Comparison of ENCODE assay signal across 18 mouse cellular contexts in the genomic region with DNA sequence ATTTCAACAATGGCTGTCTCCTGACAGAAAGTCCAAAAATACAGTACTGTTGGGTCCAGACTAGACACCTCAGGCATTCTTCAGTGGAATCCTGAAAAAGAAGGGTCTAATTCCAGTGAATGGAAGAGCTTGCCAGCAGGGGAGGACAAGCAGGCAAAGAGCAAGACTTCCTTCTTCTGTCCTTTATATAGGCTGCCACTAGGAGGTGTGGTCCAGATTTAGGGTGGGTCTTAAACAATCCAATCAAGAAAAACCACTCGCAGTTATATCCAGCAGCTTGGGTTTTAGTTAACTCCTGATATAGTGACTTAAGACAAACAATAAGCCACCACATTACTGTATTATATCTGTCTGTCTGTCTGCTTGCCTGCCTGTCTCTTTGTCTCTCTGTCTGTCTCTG. TPM values are rescaled to one million over a fixed set of nuclear protein-coding genes. Genes with fewer than 3 reads are reported as not detected.
DNase-seq lines count a peak whose midpoint lies in the region; ATAC-seq and TF ChIP-seq lines count a peak whose summit lies in the region.
"Had no signal": no experiment of that assay in that cellular context is flagged by ENCODE, and none has a peak within 500 bp of the region (broad histone marks: within the 10 kb centered on the region; RNA-seq: fewer than 3 reads in every experiment).

No protein-coding gene starts in this region.

- TF ChIP-seq POLR2A in MEL (IDR thresholded peaks at IDR 0.05; ENCODE audit: control insufficient read depth in 1 of 2, insufficient read depth in 1 of 2, low read depth in 1 of 2, low read length in 2 of 2, poor library complexity in 1 of 2): no peak

- no peaks in the 10 kb centered on the region for H3K9me3 ChIP-seq in MEL (replicated peaks; ENCODE audit: insufficient read depth, low read length)
- no peaks in the 10 kb centered on the region for H3K9me3 ChIP-seq in hindbrain, embryonic 13.5 days
- H3K9me3 ChIP-seq: embryonic facial prominence, embryonic 13.5 days; limb, embryonic 15.5 days had no signal

- H3K27me3 ChIP-seq in MEL (ENCODE audit: control insufficient read depth in 1 of 2, insufficient read depth in 2 of 2, low read length in 2 of 2): no peaks in the 10 kb centered on the region
- H3K27me3 ChIP-seq in hindbrain, embryonic 13.5 days: no peaks in the 10 kb centered on the region
- H3K27me3 ChIP-seq: embryonic facial prominence, embryonic 13.5 days; limb, embryonic 15.5 days had no signal

- H3K4me1 ChIP-seq in MEL (ENCODE audit: control insufficient read depth in 1 of 2, insufficient read depth in 2 of 2, low read length in 2 of 2): no peaks in the 10 kb centered on the region
- no peaks in the 10 kb centered on the region for H3K4me1 ChIP-seq in hindbrain, embryonic 13.5 days (replicated peaks)
- H3K4me1 ChIP-seq: embryonic facial prominence, embryonic 13.5 days; limb, embryonic 15.5 days had no signal

- no peak for TF ChIP-seq RAD21 in MEL (IDR thresholded peaks at IDR 0.05; ENCODE audit: low read depth, low read length)

- ATAC-seq in inflammation-experienced regulatory T-cells, adult 6 months: peak; percentile 32
- no peak for ATAC-seq in hindbrain, embryonic 13.5 days (ENCODE audit: low FRiP score)
- ATAC-seq: forebrain, embryonic 14.5 days had no signal

- TF ChIP-seq CTCF in left cerebral cortex, adult 2 months (IDR thresholded peaks at IDR 0.05): peak; percentile 3; the same call in 1 of the 2 replicates
- TF ChIP-seq CTCF in MEL (IDR thresholded peaks at IDR 0.05 in 2 of 3, conservative IDR thresholded peaks at IDR 0.05 in 1 of 3; ENCODE audit: control insufficient read depth in 1 of 3, insufficient read depth in 1 of 3, low read depth in 2 of 3, low read length in 3 of 3, poor library complexity in 1 of 3, severe bottlenecking in 1 of 3): peak in 2 of 3 experiments; percentile 17 to 27; a peak in 1 of 6 replicates

- no peak for DNase-seq in left cerebral cortex, adult 2 months (ENCODE audit: extremely low spot score in 1 of 2, low spot score in 2 of 2)
- DNase-seq in left cerebral cortex, adult 9 months (ENCODE audit: low spot score in 2 of 2): no peak
- peak; percentile 16 to 19 for DNase-seq in B cell, adult 2 months
- peak; percentile 74 for DNase-seq in MEL (ENCODE audit: low read depth, low spot score)
- DNase-seq in urinary bladder, postnatal 14 days (ENCODE audit: low spot score): no peak
- no peak for DNase-seq in adipocyte (ENCODE audit: low spot score)
- DNase-seq: cerebellum, adult 8-10 months; kidney, adult 8-10 months had no signal

- H3K79me2 ChIP-seq in MEL (ENCODE audit: control insufficient read depth, insufficient read depth, low read length, poor library complexity): no peaks in the 10 kb centered on the region

- no peak overlapping the region for H3K27ac ChIP-seq in left cerebral cortex, adult 2 months
- H3K27ac ChIP-seq in MEL (ENCODE audit: control insufficient read depth, low read depth, low read length): no peak overlapping the region
- H3K27ac ChIP-seq in hindbrain, embryonic 13.5 days: no peak overlapping the region
- H3K27ac ChIP-seq: embryonic facial prominence, embryonic 13.5 days; limb, embryonic 15.5 days had no signal

- TF ChIP-seq EP300 in MEL (IDR thresholded peaks at IDR 0.05; ENCODE audit: low read depth in 1 of 2, low read length in 2 of 2): no peak

- intact Hi-C loops in left cerebral cortex, adult 2 months (cut with DNase I): loop anchor here (2.0 kb wide), 1 partner anchor 61 kb away; no protein-coding TSS in a partner anchor

- H3K4me2 ChIP-seq in hindbrain, embryonic 13.5 days: no peak overlapping the region
- H3K4me2 ChIP-seq: embryonic facial prominence, embryonic 13.5 days; limb, embryonic 15.5 days had no signal

- H3K4me3 ChIP-seq in left cerebral cortex, adult 2 months: no peak overlapping the region
- H3K4me3 ChIP-seq in MEL (ENCODE audit: control insufficient read depth in 1 of 2, insufficient read depth in 1 of 2, low read depth in 2 of 2, low read length in 2 of 2): no peak overlapping the region
- H3K4me3 ChIP-seq in hindbrain, embryonic 13.5 days: no peak overlapping the region
- H3K4me3 ChIP-seq: embryonic facial prominence, embryonic 13.5 days; limb, embryonic 15.5 days had no signal

- peaks cover 0 to 2% of the 10 kb centered on the region in 2 experiments; a peak in 1 of 4 replicates for H3K36me3 ChIP-seq in MEL (ENCODE audit: control insufficient read depth in 1 of 2, insufficient read depth in 2 of 2, low read length in 2 of 2)
- H3K36me3 ChIP-seq in hindbrain, embryonic 13.5 days: peaks cover 20% of the 10 kb centered on the region

- 65% methylated on average over 1 of the region's 1 CpGs for WGBS in hindbrain, embryonic 13.5 days

- no peak overlapping the region for H3K9ac ChIP-seq in MEL (ENCODE audit: control insufficient read depth, low read depth, low read length, poor library complexity, severe bottlenecking)
- no peak overlapping the region for H3K9ac ChIP-seq in hindbrain, embryonic 13.5 days
- H3K9ac ChIP-seq: embryonic facial prominence, embryonic 13.5 days; limb, embryonic 15.5 days had no signal

TF ChIP-seq in MEL, 35 proteins besides CTCF, POLR2A, EP300 and RAD21:
- TF ChIP-seq ELF1 (IDR thresholded peaks at IDR 0.05; ENCODE audit: low read depth, low read length): no peak
- peak; percentile 17; the same call in 1 of the 2 replicates for TF ChIP-seq SMC3 (IDR thresholded peaks at IDR 0.05; ENCODE audit: low read depth, low read length)
- peak; percentile 93 for TF ChIP-seq TBP (IDR thresholded peaks at IDR 0.05; ENCODE audit: low read depth, low read length)

RNA-seq across cellular contexts. Expression of a gene that starts 10.2 kb away (rescaled TPM):
- under 1 TPM; 0.44 to 0.66 TPM for total RNA-seq in left cerebral cortex, adult 2 months (2021)
- 0.35 TPM in 1 of 2 replicates, not detected in the other for total RNA-seq in MEL (2012; rRNA removed)
- polyA plus RNA-seq in MEL (2012; ENCODE audit: insufficient read depth in 1 of 2, insufficient read length in 2 of 2, low read depth in 1 of 2, low replicate concordance in 2 of 2, missing spikeins in 1 of 2): under 1 TPM in 1 of 2 experiments, not detected in 1; 0.93 TPM
- polyA plus RNA-seq in inflammation-experienced regulatory T-cells, adult 6 months (2017; shearing (Covaris generic)): under 1 TPM in 1 of 3 experiments, not detected in 2; 0.78 TPM
- polyA plus RNA-seq in hindbrain, embryonic 13.5 days (2015; fragmentation: Nextera tagmentation; extraction: Ambion mirVana): 0.44 and 0.65 TPM in 2 replicates
- total RNA-seq: monocyte, adult 5-6 weeks had no signal
- polyA plus RNA-seq: testis, adult 2 months had no signal

RNA-seq across cellular contexts. Expression of a gene that starts 49.6 kb away (rescaled TPM):
- not detected for total RNA-seq in left cerebral cortex, adult 2 months (2021)
- not detected in 2 replicates for total RNA-seq in MEL (2012; rRNA removed)
- not detected for polyA plus RNA-seq in MEL (2012; ENCODE audit: insufficient read depth in 1 of 2, insufficient read length in 2 of 2, low read depth in 1 of 2, low replicate concordance in 2 of 2, missing spikeins in 1 of 2)
- not detected for polyA plus RNA-seq in inflammation-experienced regulatory T-cells, adult 6 months (2017; shearing (Covaris generic))
- polyA plus RNA-seq in hindbrain, embryonic 13.5 days (2015; fragmentation: Nextera tagmentation; extraction: Ambion mirVana): not detected in 2 replicates
- total RNA-seq: adrenal gland, postnatal 36 days; heart, postnatal 25 days; layer of hippocampus, postnatal 14 days; monocyte, adult 5-6 weeks had no signal
- polyA plus RNA-seq: embryonic facial prominence, embryonic 13.5 days; forebrain, embryonic 14.5 days; limb, embryonic 15.5 days had no signal

RNA-seq across cellular contexts. Expression of a gene that starts 49.7 kb away (rescaled TPM):
- total RNA-seq in left cerebral cortex, adult 2 months (2021): under 1 TPM; 0.49 to 0.57 TPM
- total RNA-seq in MEL (2012; rRNA removed): not detected in 2 replicates
- polyA plus RNA-seq in MEL (2012; ENCODE audit: insufficient read depth in 1 of 2, insufficient read length in 2 of 2, low read depth in 1 of 2, low replicate concordance in 2 of 2, missing spikeins in 1 of 2): not detected
- polyA plus RNA-seq in inflammation-experienced regulatory T-cells, adult 6 months (2017; shearing (Covaris generic)): not detected
- polyA plus RNA-seq in hindbrain, embryonic 13.5 days (2015; fragmentation: Nextera tagmentation; extraction: Ambion mirVana): 0.87 and 1.2 TPM in 2 replicates

RNA-seq across cellular contexts. Expression of a gene that starts 53.1 kb away (rescaled TPM):
- 10 to 100 TPM; 39.4 to 41.5 TPM for total RNA-seq in left cerebral cortex, adult 2 months (2021)
- total RNA-seq in MEL (2012; rRNA removed): 70.2 and 74.8 TPM in 2 replicates
- polyA plus RNA-seq in MEL (2012; ENCODE audit: insufficient read depth in 1 of 2, insufficient read length in 2 of 2, low read depth in 1 of 2, low replicate concordance in 2 of 2, missing spikeins in 1 of 2): 10 to 100 TPM in 1 of 2 experiments, not detected in 1; 81.1 TPM
- polyA plus RNA-seq in inflammation-experienced regulatory T-cells, adult 6 months (2017; shearing (Covaris generic)): 100 to 1,000 TPM in 1 of 3 experiments, 10 to 100 TPM in 2; 89.0 to 105 (median 99.2) TPM
- 115 and 119 TPM in 2 replicates for polyA plus RNA-seq in hindbrain, embryonic 13.5 days (2015; fragmentation: Nextera tagmentation; extraction: Ambion mirVana)

Comparison
In these comparisons a context has a peak if more than half of its experiments do, and no peak if none do; other contexts are left out.
1. DNase-seq: peak in B cell, adult 2 months (2 of 2) and MEL (single experiment); none in left cerebral cortex, adult 2 months (0 of 2), left cerebral cortex, adult 9 months (0 of 2), urinary bladder, postnatal 14 days (single experiment) and adipocyte (single experiment).